Mouse (Mus musculus) thymus, postnatal 14 days (tissue): ENCODE results near the gene AC141477.1.

Experiments used
- DNase-seq: peaks from one replicate; pipeline ENCODE4 v3.0.0; 2021

Gene AC141477.1

DNA sequence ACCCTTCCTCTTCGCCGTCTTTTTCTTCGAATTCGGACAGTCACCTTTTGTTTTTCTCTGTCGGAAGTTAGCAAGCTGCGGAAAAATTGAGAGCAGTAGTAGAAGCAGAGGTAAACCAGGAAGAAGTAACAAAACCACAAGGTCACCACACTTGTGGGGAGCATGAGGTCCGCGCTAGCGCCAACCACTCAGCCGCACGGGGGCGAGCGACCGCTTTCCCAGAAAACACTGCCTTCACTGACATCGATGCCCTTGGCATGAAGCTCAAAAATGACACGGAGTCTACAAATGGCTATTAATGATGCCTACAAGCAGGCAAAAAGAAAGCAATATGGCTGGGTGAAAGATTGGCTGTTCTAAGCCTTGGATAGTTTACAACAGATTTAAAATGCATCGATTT lies at the start of gene AC141477.1:
Gene AC141477.1, minus strand, starts transcription at position 164 of the 400 bp plus-strand sequence.
- peak; percentile 31 for DNase-seq

DNA sequence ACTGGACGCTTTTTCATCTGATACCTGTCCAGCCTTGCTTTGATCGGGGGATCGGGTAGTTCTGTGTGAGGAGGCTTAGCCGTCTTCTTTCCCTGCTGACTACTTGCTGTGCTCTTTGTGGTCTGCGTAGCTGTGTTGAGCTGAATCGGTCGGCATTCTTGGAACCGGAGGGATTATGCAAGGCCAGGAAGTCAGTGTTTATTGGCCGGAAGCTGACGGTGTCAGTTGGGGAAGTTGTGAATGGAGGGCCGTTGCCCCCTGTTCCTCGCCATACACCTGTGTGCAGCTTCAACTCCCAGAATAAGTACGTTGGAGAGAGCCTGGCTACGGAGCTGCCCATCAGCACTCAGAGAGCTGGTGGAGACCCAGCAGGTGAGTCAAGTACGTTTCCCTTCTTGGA lies 49.0 kb upstream of the AC141477.1 start:
- DNase-seq, result no peak

DNA sequence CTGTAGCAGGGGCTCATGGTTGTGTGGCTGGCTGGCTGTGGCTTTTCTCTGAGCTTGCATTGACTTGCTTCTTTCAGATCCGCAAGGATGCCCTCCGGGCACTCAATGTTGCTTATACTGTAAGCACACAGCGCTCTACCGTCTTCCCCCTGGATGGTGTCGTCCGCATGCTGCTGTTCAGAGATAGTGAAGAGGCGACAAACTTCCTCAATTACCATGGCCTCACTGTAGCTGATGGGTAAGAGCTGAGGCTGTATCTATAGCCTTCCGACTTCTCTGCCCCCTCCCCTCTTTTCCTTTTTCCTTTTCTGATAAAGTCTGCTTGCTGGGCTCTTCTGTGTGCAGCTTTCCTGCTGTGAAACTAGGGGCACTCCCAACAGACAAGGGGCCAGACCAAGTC lies 48.0 kb upstream of the AC141477.1 start:
- no peak for DNase-seq

DNA sequence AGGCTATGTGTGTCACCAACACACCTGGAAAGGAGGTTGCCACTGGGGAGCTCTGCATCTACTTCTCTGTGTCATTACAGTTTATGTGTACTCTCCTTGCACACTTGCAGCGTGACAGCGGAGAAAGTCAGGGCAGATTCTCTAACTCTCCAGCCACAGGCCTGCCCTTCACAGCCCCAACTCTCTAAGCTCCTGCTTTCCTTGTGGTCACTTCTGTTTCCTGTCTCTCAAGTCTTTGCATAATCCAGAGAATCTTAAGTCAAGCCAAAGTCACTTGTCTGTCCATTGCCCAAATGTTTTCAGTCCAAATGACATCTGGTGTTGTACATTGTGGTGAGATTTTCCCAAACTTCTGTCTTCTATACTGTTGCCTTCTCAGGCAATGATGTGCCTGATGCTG lies 46.1 kb upstream of the AC141477.1 start:
- no peak for DNase-seq

DNA sequence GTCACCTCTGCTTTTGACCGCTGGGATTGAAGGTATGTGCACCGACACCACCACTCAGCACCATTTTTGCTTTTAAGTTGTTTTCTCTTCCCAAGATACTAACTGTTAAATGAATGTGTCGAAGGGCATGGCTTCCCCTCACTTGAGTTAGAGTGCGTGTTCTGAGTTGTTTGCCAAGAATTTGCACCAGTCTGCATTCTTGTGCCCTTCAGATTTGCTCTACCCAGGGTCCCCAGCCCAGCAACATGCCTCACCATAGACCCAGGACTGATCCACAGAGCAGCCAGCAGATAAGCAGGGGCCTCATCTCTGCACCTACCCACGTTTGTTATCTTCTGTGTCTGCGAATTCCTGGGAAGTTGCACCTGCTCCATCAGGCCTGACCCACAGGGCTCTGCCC lies 41.2 kb upstream of the AC141477.1 start:
- DNase-seq, result no peak

DNA sequence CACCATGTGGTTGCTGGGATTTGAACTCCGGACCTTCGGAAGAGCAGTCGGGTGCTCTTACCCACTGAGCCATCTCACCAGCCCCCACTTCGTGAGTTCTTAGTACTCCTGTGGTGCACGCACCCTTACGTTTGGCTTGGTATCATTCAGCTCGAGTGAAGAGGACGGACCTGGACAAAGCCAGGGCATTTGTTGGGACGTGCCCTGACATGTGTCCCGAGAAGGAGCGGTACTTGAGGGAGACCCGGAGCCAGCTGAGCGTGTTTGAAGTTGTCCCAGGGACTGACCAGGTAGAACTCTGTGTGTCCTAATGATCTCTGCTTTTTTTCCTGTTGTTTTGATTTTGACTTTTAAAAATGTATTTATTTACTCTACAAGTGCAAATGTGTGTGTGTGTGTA lies 40.6 kb upstream of the AC141477.1 start:
- no peak for DNase-seq

DNA sequence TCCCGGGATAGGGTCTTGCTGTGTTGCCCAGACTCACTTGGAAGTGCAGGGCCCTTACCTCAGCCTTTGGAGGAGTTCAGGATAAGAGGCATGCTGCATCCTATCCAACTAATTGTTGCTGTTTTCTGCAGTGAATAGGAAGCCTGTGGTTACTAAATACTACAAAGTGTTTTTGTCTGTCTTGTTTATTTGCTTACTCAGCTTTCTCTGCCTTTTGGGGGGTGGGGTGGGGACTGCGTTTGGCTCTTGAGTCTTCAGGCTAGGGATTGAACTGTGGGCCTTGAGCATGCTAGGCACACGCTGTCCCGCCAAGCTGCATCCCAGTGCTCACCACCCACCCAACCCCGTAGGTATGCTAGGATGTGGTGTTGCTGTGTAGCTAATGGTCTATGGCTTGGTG lies 33.5 kb upstream of the AC141477.1 start:
- DNase-seq, result no peak

DNA sequence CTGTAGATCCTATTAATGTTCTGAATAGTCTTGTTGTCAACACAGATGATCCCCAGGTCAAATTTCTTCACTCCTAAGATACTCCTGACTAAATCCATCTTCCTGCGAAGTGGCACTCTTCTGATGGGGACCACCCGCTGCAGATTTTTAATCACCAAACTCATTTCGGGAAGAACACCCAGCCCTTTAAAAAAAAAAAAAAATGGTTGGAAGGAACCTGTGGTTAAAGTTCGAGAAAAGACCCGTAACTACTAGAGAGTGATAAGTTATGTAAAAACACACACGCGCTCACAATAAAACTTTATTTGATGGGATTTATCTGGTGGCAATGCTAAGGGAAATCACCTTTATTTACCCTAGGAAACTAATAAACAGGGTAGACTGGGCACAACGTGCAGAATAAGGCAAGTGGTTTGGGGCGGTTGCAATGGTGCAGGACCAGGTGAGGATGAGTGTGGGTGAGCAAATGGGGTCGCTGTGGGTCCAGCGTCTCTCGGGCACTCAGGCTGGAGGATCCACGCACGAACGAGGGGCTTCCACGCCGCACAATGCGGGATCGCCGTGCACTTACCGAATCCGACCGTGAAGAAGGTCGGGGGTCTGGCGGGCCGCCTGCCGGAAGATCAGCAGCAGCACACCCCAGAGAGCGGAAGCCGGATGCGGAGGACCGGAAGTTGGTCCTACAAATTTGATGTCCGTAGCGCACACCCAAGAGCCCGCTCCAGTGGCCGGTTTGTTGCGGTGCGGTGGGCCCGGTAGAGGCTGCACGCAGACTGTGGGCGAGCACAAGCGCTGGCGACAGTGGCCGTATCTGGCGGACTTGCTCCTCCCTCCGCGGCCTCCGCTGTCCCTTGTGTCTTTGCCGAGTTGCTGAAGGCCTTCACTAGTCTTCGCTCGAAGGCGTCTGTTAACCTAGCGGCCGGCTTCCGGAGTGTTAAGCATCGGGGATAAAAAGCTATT lies 28.2 kb upstream of the AC141477.1 start, which contains the start of the genes Mcm3ap and Ybey:
Gene Mcm3ap, plus strand, starts transcription at position 725 of the 960 bp plus-strand sequence.
Gene Ybey, minus strand, starts transcription at position 912 of the 960 bp plus-strand sequence.
- DNase-seq, result peak; percentile 86

DNA sequence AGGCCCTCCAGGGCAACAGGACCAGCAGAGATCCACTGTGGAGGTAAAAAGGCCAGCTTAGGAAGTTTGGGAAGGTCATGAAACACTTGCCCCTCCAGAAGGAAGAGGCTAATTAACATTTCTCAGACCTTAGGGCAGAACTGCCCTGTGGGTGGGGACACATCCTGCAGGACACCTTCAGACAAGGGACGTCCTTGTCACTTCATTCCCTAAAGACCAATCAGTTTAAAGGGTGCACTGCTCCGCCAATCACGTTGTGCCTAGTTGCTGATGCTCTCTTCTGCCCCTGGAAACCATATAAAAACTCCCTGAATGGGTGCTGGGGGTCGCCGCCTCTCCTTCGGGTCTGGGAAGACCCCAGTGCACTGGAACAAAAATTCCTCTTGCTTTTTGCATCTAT lies 22.5 kb upstream of the AC141477.1 start:
- no peak for DNase-seq

DNA sequence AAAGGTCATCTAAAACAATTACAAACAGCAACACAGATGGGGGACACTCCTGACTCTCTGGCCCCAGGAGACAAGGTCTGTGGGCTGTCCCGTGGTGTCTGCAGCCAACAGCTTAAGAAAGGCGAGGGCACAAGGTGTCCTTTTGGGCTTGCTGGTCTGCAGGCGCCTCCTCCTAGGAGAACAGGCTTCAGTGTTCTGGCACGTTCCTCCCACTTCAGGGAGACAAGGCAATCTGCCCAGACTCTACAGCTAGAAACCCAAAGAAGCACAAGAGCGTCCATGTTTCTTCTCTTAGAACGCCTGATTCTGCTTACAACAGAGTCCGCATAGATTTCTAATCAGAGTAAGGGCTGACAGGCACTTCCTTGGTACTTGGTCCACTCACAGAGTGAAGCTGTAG lies 22.1 kb upstream of the AC141477.1 start:
- DNase-seq, result no peak

DNA sequence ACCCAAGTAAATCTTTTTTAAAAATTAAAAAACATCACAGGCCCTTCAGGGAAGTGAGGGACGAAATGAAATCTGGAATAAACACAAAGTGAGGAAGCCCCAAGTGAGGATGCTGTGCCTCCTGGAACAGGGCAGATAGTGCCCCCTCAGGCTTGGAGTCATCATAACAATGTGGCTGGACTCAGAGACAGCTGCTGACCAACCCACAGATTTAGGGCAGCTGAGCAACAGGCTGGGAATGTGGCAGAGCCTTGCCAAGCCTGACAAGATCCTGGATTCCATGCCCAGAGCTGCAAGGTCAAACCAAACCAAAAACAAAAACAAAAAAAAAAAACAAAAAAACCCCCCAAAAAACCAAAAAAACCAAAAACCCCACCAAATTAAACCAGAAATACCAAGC lies 21.0 kb upstream of the AC141477.1 start:
- DNase-seq, result no peak

DNA sequence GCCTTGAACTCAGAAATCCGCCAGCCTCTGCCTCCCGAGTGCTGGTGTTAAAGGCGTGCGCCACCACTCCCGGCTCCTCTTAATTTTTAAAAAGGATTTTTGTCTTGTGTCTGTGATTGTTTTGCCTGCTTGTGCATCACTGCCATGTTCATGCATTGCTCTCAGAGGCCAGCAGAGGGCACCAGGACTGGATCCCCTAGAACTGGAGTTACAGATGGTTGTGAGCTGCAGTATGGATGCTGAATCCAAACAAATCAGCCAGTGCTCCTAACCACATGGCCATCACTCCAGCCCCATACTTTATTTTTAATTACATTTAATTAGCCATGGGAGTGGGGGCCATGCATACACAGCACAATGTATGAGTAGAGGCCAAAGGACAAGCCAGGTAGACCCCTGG lies 15.0 kb upstream of the AC141477.1 start:
- peak; percentile 54 for DNase-seq

DNA sequence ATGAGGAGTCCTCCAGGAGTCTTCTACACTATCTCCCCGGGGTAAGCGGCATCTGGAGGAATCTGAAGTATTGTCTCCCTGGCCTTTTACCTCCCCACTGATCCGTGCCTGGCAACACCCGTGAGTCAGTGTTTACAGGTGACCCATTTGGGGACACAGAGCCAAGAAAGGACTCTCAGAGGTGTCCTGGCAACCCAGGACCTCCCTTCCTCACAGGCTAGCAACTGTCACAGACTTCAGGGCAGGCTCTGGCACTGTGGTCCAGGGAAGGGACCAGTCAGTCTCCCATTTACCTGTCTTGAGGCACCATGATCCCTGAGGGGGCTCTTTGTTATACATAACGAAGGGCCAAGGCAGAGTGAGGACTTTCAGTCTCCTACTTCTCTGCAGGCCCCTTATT lies 8.6 kb upstream of the AC141477.1 start, which contains the start of gene 2610028H24Rik:
Gene 2610028H24Rik, plus strand, starts transcription at position 231 of the 400 bp plus-strand sequence.
- DNase-seq, result no peak

DNA sequence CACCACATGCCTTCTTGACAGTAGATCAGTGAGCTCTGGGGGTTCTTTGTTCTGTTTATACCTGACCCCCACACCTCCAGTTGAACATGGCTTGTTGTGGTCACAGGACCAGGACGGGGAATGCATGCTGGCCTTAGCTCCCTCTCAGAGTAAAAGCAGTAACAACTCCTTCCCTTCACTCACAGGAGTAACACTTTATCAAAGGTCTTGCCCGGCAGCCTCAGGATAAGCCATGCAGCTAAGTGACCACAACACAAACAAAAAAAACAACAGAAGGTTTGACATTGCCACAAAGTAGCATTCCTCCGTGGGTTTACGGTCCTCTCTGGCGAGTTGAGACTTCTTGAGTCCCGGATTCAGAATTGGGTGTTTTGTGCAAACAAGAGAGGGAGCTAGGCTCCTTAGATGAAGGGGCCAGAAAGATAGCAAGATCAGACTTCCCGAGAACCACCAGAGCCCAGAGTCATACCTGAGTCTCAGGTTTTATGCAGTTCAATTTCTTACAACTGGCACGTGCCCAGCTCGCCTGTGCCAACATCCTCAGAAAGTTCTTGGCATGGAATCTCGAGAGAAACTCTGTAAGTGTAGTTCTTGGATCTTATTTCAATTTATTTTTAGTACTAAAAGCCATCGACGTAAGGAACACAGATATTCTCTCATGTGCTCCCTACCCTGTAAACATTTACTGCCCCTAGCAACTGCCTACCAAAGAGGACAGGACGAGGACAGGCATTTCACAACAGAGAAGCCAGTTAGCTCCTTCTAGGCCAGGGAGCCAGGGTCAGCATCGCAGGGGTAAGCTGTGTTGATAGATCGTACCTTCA lies 7.4 kb upstream of the AC141477.1 start:
- no peak for DNase-seq

DNA sequence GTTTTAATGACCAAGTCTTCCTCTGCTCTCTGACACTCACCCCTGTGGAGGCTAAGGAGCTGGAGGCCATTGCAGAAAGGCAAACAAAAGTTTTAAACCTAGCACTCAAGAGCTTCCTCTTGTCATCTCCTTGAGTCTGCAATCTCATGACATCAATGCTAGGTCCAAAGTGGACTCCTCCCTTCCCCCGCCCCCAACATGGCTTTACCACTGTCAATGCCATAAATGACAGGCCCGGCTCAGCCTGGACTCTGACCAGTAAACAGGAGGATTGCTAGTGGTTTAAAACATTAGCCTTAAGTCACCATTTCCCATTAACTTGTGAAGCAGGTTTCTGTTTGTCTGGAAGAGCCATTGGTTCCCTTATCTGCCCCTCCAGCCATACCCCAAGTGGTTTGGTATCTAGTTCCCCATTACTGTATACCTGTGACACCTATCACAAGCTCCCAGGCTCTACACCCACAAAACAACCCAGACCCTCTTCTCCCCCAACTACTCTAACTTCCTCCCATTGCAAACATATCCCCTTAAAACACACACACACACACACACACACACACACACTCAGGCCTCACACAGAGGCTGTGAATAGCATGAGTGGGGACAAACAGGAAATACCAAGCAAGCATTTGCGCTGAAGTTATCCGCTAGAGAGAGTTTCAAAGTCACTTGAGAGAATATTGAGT lies 5.9 kb upstream of the AC141477.1 start:
- DNase-seq, result no peak

DNA sequence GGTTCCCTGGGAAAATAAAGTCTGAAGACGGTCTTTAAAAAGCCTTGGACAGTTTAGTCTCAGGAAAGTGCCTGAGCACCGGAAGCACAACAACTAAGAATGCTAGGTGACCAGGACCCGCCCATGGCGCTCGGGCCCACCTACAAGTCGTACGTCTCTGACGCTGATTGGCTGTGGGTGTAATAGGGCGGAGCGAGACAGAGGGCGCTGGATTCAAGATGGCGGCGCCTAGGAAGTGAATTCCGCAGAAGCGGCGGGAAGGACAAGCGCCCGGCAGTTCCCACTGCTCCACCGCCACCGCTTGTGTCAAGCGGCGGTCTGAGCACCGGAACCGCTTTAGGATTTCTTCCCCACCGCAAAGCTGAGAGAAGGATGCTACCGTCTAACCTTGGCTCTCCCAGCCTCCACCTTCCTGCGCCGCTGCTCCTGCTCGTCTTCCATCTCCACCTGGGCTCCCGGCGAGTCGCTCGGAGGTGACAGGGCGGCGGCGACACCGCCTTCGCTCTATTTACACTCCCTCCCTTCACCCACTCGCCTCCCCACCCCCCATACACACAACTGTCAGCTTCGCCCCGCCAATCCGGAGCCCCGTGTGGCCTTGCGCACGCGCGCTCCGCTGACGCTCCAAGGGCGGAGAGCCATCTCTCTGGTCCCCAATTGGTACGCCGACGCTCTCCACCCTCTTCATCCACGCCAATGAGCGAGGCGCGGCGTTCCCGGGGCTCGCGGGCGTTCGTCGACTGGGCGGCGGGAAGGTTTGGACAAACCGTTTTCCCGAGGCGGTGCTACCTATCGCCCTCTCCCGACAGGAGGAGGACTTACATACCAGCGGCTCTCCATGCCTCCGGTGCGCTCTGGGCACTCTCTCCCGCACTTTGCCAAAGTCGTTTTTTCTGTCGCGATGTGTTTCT lies 2.2 kb upstream of the AC141477.1 start, which contains the start of gene Pcnt:
Gene Pcnt, minus strand, starts transcription at position 609 of the 911 bp plus-strand sequence.
- DNase-seq, result peak; percentile 96

DNA sequence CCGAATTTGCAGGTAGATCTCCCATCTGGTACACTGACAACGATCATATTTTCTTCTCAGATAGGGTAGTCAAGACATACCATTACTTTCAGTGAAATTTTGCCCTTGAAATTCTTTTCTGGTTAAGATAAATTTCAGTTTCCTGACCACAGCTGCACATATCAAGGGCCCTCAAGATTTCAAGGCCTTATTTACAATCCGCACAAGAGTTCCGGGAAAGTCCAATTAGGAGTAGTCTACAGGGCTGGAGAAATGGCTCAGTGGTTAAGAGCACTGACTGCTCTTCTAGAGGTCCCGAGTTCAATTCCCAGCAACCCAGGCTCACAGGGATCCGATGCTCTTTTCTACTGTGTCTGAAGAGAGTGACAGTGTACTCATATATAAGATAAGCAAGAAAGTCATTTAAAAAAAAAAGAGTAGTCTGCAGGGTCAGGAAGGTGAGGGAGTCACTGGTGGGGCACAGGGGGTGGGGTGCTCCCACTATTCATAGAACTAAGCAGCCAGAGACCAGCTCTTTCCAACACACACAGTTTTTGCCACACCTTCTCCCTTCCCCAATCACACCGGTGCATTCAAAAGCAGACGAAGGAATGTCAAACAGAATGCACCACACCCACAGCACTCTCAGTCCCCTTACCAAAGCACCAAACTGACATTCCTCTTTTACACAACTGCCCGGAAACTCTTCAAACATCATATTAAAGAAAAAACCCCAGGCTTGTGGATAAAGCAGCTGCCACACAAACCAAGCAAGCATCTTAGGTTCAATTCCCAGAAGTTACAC lies 945 bp downstream of the AC141477.1 start:
- DNase-seq, result no peak

DNA sequence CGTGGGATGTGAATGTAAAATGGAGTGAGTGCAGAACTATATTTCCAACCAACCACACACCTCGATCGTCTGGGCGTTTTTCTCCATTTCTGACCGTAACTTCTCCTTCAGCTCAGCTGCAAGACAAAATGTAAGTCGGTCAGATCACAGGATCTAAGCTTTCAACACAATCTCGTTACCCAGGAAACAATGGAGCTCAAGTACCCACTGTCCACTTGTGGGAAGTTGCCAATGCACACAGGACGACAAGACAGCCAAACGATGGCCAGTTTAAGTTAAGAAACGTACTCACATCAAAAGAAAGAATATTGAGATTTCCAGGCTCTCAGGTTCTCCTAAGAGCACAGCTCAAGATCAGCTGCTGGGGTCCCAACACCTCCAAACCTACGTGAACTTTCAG lies 6.3 kb downstream of the AC141477.1 start:
- no peak for DNase-seq

DNA sequence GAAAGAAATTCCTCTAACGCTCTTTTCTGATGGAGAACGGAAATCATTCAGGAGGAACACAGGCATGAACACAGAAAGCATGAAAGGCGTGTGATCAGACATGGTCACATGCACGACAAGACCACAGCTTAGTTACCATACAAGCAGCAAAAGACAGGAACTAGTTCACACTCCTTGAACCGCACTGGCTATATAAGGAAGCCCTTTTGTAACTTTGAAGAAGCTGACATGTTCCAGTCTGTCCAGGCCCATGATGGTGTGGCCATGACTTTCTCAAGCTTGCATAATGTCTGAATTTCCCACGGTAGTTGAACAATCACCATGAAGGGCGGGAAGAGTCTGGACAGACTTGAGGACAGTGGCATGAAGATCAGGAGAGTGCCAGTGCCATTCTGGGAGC lies 14.6 kb downstream of the AC141477.1 start:
- no peak for DNase-seq

DNA sequence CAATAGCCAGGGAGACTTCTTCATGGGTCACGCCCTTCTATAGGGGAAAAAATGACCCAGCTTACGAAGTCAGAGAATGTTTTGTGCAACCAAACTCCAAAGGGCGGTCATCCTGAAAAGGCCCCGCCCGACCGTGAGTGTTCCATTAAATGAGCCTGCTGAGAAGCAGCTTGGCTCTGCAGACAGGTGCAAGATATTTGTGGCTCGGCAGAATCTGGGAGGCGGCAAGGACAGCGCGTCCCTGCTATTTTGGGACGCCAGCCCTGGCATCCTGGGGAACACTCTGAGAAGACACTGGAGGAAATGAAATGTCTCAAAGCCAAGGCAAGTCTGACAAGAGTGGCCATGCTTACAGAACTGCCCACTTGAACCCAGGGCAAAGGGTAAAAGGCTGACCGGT lies 23.4 kb downstream of the AC141477.1 start:
- no peak for DNase-seq

DNA sequence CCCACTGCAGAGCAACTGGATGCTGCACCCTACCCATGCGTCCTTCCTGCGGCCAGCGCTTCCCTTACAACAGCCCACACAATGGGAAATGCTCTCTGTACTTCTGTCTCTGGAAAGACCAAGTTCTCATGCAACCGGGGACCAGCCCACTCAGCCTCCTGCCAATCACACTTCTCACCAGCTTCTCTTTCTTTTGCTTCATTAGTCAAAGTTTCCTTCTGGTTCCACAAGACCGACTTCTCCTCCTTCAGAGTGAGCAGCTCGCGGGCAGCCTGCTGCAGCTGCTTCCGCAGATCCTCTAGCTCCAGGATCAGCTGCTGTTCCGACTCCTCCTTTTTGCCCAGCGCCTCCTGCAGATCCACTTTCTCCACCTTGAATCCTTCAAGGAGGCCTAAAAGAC lies 31.7 kb downstream of the AC141477.1 start:
- DNase-seq, result no peak
